Mouse (Mus musculus): ENCODE data around the gene C1qtnf1. TPM values are rescaled to one million over a fixed set of nuclear protein-coding genes. Genes with fewer than 3 reads are reported as not detected.

The C1qtnf1 gene
- total RNA-seq, 1 experiment from 2014 or later = not detected

DNA sequence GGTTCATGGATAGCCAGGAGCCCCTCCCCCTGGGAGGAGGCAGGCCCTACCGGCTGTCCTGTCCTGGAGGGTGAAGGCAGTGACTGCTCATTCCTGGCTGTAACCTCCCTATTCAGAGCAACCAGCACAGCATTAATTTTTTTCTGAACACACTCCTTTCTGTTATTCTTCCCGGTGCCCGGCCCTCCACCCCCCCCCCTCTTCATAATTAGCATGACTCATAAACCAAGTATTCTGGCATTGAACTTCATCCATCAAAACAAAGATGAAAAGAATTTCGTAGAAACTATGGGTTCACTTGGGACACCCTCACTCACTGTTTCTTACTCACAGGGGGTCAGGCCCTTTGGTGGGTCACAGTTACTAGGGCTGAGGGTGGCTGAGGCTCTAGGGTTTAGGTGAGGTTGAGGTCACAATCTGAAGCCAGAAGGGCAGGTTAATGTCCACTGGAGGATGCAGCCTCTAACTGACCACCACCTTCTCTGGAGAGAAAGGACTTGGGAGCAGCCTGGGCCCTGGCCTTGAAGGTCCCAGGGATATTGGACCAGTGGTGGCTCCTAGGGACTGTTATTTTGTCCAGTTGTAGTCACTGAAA, 2.4 kb downstream of the C1qtnf1 start:
- no peak for ATAC-seq (replicated peaks; ENCODE audit: low read depth, poor library complexity, severe bottlenecking)

DNA sequence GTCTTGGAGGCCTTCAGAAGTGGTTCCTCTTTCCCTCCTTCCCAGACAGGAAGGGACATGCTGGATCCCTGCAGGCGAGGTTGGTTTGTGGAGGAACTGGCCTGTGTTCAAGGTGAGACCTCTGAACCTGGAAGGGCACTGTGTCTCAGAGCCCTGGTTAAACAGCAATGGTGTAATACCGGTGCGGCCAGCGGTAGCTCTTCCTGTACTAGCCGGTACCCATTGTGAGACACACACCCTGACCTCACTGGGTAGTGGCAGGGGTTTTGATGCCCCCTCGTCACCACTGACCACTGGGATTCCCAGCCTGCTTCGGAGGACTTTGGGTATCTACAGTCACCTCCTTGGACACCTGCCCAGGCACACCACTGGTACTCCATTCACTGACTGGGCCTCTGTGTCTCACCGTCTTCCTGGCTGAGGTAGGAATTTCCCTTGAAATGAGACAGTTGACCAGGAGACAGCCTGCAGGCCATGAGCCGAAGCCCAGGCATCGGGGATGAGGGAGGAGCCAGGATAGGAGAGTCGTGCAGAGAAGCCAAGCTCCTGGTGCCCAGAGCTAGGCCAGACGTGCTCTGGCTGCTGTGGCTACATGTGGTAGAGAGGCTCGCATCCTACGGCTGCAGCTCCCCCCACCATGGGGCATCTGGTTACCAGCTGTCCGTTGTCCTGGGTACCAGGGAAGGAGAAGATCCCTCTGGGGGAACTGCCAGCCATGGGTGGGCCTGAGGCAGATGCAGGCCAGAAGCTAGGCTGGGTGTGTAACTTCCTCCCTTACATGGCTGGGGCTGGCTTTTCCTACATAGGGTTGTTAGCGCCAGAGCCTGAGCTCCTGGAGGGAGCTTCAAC, 3.3 kb downstream of the C1qtnf1 start:
- ATAC-seq (replicated peaks; ENCODE audit: low read depth, poor library complexity, severe bottlenecking) = no peak

DNA sequence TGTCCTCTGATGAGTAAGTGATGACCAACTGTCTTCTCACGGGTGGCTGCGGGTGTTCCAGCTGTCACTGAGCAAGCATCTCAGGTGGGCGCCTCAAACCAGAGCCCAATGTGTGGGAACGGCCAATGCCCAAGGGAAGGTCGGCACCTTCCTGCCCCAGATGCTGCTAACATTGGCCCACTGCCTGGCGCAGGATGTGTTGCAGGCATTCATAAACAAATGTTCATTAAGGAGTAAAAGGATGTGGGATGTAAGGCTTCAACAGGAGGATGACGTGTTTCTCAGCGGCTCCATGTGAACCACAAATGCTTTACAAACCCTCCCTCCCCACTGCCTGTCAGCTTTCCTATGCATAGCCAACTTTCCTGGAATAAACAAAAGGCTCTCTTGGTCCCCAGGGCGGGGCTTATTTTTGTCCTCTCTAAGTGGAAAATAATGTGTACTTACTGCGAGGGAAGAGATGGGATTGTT, 5.4 kb downstream of the C1qtnf1 start:
- no peak for ATAC-seq (replicated peaks; ENCODE audit: low read depth, poor library complexity, severe bottlenecking)

DNA sequence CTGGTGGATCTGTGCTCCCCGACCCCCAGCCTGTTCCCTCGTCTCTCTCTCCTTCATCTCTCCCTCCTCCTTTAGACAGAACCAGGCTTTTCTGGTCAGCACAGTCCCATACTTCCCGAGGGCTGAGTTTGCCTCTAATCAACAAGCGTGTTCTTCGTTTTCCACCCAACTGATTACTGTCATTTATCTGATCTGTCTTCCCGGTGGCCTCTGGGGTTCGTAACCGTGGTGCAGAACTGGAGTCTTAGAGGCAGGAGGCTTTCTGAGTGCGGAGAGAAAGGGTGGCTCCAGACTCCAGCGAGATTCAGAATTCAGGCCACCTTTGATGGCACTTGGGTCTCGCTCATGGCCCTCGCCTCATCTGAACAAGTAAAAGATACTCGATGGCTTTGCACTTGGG, 6.1 kb downstream of the C1qtnf1 start:
- no peak for ATAC-seq (replicated peaks; ENCODE audit: low read depth, poor library complexity, severe bottlenecking)

DNA sequence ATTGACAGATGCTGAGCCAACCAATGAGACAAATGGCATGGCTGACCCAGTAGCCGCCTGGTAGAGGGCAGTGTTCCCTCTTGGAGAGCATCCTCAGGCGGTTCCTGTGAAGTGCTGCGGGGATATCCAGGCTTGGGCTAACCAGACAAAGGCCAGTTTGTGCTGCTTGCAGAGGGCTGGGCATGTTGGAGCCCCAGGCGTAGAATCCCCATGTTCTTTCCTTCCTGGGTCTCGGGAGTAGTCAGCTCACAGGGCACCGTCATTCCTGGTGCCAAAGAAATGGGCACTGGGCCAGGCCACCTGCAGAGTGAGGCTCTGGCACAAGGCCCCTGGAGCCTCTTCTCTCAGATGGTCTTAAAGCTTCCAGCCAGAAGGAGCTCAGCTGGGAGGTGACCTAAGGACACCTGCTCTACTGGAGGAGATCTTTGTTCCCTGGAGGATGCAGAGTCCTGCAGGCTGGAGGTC, 8.5 kb downstream of the C1qtnf1 start:
- no peak for ATAC-seq (replicated peaks; ENCODE audit: low read depth, poor library complexity, severe bottlenecking)

DNA sequence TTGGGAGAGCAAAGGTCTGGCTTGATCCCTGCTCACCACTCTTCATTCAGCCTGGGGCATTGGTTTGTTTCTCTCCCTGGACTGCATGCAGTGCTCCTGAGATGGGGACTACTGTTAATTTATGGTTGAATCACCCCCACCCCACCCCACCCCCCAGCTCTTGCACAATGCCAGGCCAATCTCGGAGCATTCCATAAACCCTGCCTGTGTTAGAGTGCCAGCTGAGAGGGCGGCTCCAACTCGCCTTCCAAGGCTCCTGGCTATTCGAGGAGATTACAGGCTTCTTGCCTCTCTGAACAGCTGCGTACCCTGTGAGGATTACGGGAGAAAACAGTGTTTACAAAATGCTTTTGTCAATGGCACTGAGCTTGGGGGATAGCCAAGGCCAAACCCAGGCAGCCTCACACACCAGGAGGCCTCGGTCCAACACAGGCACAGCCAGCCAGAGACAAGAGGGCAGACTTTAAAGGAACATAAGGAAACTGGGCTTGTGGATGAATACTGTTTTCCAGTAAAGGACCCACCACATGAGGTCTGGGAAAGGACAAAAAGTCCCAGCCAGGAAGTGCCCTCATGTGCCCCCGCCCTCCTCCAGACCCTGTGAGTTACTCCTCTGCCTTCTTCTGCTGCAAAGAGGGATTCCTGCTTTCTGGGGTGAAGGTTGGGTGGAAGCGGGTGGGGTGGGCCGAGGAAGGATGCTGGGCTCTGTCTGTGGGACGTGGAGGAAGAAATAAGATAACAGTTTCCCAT, 10.8 kb downstream of the C1qtnf1 start:
- no peak for ATAC-seq (replicated peaks; ENCODE audit: low read depth, poor library complexity, severe bottlenecking)

DNA sequence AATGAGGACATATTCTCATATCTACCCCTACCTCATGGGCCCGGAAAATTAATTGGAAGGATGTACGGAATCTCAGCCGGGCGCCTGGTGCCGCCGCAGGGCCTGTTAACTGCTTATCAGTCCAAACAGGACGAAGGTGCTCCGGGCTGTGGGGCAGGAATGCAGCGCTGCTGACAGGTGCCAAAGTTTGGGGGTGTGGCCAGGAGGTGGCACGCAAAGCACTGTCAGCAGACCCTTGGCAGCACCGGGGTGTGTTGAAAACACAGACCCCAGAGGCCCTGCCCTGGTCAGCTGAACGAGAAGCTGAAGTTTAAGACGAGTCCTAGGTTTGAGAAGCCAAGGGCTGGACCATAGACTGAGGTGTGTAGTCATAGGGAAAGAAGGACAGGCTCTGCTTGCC, 14.7 kb downstream of the C1qtnf1 start:
- no peak for ATAC-seq (replicated peaks; ENCODE audit: low read depth, poor library complexity, severe bottlenecking)

DNA sequence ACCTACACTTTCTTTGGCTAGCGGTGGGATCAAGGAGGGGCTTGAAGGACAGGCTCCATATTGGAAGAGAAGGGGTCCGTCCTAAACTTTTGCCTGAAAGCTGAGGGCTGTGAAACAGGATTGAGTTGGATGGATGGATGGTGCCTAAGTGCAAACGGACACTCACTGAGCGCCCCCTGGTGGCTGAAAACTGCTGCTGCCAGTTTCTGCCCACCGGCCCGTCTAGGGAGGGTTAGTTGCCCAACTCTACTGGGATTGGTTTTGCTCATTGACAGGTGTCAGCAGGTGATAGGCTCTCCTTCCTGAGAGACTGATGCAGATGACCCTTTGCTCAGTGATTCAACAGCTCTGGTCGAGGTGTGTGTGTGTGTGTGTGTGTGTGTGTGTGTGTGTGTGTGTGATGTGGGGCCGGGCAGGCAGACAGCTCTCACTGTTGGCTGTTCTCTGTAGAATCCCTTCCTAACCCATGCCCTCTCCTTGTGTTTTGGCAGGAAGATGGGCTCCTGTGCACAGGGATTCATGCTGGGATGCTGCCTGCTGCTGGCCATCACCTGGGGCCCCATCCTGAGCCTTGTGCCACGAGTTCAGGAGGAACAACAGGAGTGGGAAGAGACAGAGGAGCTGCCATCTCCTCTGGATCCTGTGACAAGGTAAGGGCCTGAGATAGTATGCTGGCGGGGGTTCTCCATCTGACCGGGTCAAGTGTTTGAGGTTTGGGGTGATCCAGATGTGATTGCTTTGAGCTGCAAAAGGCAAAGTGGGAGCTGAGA, 15.4 kb downstream of the C1qtnf1 start:
- ATAC-seq (replicated peaks; ENCODE audit: low read depth, poor library complexity, severe bottlenecking) = peak; percentile 64; the same call in 1 of the 2 replicates

DNA sequence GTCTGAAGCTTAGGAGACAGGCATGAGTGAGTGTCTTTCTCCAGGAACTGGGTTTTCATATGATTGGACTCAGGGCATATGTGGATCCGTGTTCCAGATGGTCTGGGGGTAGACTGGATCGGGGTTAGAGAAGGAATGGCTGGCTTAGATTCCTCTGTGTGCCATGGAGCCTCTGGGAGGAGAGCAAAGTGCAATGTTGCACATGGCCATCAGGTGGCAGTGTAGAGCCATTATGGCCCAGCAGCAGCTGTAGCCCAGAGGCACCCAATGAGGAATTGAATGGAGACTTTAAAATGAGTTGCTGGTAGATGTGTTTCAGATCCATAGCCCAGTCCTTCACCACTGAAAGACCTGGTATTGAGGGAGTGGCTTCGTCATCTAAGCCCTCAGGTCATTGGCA, 17.8 kb downstream of the C1qtnf1 start:
- ATAC-seq (replicated peaks; ENCODE audit: low read depth, poor library complexity, severe bottlenecking) = peak; percentile 87

DNA sequence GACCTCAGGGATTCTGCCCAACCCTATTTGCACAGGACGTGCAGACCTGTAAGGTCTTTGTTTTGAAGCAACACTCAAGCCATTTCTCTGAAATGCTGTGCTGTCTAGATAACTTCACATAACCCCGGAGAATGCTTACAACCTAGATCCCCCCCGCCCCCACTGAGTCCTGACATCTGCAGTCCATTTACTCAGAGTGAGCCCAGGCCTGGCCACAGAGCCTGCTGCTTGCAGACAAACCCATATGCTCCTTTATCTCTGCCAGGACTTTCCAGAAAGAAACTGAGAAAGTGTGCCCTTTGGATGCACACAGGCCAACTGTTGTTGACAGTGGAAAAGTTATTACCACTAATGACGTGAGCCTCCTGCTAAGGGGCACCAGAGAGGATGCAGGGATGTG, 19.3 kb downstream of the C1qtnf1 start:
- no peak for ATAC-seq (replicated peaks; ENCODE audit: low read depth, poor library complexity, severe bottlenecking)

DNA sequence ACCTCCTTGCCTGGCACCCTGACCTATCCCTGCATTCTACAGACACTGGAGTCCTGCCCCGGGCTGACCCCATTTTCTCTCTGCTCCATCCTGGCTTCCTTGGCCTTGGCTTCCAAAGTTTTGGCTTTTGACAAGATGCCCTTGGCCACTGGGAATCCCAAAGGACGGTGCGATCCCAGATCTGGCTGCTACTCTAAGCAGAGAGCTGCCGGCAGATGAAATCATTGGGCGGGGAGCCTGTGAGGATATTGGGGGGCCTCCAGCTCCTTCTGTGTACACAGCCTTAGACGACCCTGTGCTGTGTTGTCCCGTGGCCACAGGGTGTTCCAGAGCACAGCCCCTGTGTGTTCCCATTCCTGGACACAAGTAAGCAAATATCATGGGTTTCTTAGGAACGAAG, 20.4 kb downstream of the C1qtnf1 start:
- ATAC-seq (replicated peaks; ENCODE audit: low read depth, poor library complexity, severe bottlenecking) = no peak

DNA sequence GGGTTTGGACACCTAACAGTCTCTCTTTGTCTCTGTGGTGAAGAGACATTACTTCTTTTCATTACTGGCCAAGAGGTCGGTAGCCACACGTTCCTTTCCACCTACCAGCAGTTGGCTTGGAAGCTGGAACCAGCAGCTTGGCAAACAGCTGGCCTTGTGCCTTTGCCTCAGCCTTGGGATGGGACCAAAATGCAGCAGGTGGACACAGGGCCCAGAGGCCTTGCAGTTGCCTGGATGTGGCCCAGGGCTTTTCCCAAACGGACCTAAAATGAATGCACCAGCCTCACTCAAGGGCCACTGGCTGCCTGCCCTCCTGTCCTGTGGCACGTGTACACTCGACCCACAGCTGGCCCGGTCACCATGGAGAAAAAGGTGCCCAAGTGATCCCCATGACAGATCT, 23.2 kb downstream of the C1qtnf1 start:
- no peak for ATAC-seq (replicated peaks; ENCODE audit: low read depth, poor library complexity, severe bottlenecking)

DNA sequence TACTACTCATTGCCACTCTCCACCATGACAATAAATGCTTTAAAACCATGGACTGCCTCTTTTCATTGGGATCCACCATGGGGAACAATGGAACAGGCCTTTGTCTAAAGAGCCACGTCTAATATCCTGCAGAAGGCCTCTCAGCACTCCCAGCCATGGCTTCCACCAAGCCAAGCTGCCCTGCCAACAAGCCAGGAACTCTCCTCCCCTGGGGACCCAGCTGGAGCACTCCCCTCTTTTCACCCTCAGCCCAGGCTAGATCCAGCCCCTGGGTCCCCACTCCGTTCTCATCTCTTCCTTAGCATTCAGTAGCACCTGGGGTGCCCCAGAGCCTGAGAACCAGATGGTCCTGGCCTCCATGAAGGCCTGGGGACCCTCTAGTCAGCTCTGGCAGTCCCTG, 25.0 kb downstream of the C1qtnf1 start:
- no peak for ATAC-seq (replicated peaks; ENCODE audit: low read depth, poor library complexity, severe bottlenecking)

DNA sequence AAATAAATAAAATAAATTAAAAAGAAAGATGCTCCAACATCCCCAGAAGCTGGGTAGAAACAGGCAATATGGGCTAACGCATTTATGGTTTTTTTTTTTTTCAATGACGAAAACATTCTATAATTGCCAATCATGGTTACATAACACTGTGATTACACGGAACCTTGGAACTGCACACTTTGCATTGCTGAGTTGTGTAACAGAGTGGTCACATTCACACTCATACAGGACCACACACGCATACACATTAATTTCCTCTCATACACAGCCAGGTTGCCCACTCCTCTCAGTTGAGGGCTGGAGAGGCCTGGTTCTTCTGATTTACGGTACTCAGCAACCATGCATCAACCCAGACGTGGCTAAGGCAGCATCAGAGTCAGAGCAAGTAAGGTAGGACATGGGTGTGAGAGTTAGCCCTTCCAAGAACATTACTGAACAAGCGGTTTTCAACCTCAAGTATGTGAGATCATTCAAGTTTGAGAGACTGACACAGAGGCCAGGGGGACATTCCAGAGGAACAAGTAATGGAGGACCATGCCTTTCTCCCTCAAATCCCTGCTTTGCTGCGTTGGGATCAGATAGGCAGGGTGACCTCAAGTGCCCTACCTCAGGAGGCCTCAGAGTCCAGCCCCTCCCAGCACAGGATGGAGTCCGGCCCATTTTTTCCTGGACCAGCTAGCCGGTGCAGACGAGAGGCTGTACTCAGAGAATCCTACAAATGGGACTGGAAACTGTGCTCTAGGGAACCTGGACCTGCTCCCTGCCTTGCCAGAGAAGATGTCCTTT, 26.1 kb downstream of the C1qtnf1 start:
- no peak for ATAC-seq (replicated peaks; ENCODE audit: low read depth, poor library complexity, severe bottlenecking)

DNA sequence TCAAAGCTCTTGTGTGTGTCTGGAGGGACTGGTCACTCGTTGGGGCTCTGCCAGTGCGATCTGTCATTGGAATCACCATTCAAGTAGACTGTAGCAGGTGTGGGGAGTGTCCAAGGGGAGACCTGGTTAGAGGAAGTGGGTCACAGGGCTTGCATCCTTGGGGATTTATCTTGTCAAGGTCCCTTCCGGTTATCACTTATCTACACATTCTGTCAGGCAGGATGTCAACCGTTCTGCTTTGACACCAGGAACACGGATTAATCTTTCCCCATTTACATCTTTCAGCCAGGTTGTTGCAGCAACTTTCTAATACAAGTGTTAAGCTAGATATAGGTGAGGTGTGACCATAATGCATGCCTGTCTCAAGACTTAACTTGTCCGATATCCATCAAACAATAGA, 27.8 kb downstream of the C1qtnf1 start:
- no peak for ATAC-seq (replicated peaks; ENCODE audit: low read depth, poor library complexity, severe bottlenecking)

DNA sequence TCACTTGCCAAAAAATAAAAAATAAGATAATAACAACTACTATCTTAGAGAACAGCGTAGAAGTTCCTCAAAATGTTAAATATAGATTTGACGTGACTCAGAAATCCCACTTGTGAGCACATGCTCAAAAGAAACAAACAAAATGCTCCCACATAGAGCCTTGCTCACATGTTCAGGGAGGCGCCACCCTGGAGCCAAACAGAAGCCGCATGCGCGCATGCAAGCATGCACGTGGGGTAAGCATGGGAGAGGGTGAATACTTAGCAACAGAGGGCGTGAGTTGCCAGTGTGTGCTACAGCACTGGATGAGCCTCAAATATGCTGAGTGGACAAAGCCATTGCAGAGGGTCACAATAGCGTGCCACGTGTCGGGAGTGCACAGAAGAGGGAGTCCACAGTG, 28.9 kb downstream of the C1qtnf1 start:
- no peak for ATAC-seq (replicated peaks; ENCODE audit: low read depth, poor library complexity, severe bottlenecking)

DNA sequence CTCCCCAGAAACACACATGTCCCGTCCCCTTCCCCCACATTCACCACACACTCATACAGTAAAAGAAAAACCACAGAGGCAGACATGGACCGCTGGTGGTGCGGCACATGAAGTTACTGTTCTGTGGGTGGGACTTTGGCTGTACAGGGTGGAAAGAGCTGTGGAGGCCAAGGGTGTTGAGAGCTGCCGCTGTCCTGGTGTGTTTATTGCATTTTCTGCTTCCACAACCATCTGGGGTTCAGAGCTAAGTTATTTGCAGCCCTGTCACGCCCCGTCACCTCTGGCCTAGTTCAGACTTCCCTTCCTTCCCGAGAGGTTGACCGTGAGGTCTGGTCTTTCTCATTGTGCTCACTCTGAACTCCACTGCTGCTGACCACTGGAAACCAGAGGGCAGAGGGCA, 31.0 kb downstream of the C1qtnf1 start:
- peak; percentile 59 for ATAC-seq (replicated peaks; ENCODE audit: low read depth, poor library complexity, severe bottlenecking)

DNA sequence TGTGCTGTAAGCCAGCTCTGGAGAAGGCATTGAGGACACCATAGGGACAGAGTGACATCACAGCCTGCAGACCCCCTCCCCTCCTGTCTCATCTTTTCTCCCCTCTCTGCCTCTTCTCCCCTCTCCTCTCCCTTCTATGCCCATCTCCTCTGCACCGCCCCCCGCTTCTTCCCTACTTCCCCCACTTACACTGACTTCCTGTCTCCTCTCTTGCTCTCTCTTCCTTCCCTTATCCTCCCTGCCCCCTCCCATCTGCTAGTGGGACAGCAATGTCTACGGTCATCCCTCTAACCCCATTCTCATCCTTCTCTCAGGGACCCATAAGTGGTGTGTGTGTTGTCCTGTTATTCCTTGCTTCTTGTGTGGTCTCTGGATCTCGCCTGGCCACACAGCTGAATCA, 31.5 kb downstream of the C1qtnf1 start:
- ATAC-seq (replicated peaks; ENCODE audit: low read depth, poor library complexity, severe bottlenecking) = peak; percentile 51

DNA sequence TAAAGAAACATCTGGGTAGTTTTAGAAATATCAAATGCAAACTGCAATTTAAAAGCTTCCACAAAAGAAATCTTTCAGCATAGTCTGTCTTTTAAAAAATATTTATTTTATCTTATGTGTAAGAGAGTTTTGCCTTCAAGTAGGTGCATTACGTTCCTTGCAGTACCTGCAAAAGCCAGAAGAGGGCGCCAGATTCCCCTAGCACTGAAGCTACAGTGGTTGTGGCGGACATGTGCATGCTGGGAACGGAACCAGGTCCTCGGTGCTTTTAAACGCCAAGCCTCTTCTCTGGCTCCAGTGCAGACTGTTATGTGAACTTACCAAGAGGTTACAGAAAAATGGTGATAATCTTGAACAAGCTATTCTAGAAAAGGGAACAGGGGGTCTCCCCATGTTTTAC, 32.3 kb downstream of the C1qtnf1 start:
- no peak for ATAC-seq (replicated peaks; ENCODE audit: low read depth, poor library complexity, severe bottlenecking)
